In genomic region chr15:99619821-99620220, GRCm38 (mm10) we compare ENCODE assay signal across 22 mouse cellular contexts. TPM values are rescaled to one million over a fixed set of nuclear protein-coding genes. Genes with fewer than 3 reads are reported as not detected.
DNase-seq lines count a peak whose midpoint lies in the region; ATAC-seq lines count a peak whose summit lies in the region.
"Had no signal": no experiment of that assay in that cellular context is flagged by ENCODE, and none has a peak within 500 bp of the region (broad histone marks: within the 10 kb centered on the region; RNA-seq: fewer than 3 reads in every experiment).

No protein-coding gene starts in this region.

- 0 out of 2 replicates have a peak overlapping the region, but pooled peaks have one; percentile 32 for H3K27ac ChIP-seq in hindbrain, embryonic 15.5 days (replicated peaks)
- no peak overlapping the region for H3K27ac ChIP-seq in hindbrain, embryonic 11.5 days (ENCODE audit: low read depth, low read length)
- H3K27ac ChIP-seq: embryonic facial prominence, embryonic 10.5 days; heart, embryonic 10.5 days; limb, embryonic 10.5 days; liver, embryonic 15.5 days; stomach, embryonic 15.5 days had no signal

- H3K4me2 ChIP-seq in hindbrain, embryonic 15.5 days: no peak overlapping the region
- H3K4me2 ChIP-seq in hindbrain, embryonic 11.5 days (replicated peaks; ENCODE audit: low read depth, low read length): no peak overlapping the region
- H3K4me2 ChIP-seq: liver, embryonic 15.5 days; stomach, embryonic 15.5 days had no signal

- 51% methylated on average over 4 of the region's 4 CpGs for WGBS in hindbrain, embryonic 15.5 days
- 83% methylated on average over 4 of the region's 4 CpGs for WGBS in hindbrain, embryonic 11.5 days

- no peaks in the 10 kb centered on the region for H3K27me3 ChIP-seq in hindbrain, embryonic 15.5 days
- no peaks in the 10 kb centered on the region for H3K27me3 ChIP-seq in hindbrain, embryonic 11.5 days (ENCODE audit: control insufficient read depth, insufficient read depth, low read length)
- H3K27me3 ChIP-seq: stomach, embryonic 15.5 days had no signal

- H3K36me3 ChIP-seq in hindbrain, embryonic 15.5 days: peaks cover 8% of the 10 kb centered on the region
- H3K36me3 ChIP-seq in hindbrain, embryonic 11.5 days (ENCODE audit: control insufficient read depth, insufficient read depth, low read length): peaks cover 9% of the 10 kb centered on the region; the same call in 1 of the 2 replicates

- no peak overlapping the region for H3K4me3 ChIP-seq in hindbrain, embryonic 15.5 days
- no peak overlapping the region for H3K4me3 ChIP-seq in hindbrain, embryonic 11.5 days (ENCODE audit: low read depth, low read length)
- H3K4me3 ChIP-seq: embryonic facial prominence, embryonic 10.5 days; heart, embryonic 10.5 days; limb, embryonic 10.5 days; liver, embryonic 15.5 days; stomach, embryonic 15.5 days had no signal

- H3K9ac ChIP-seq in hindbrain, embryonic 15.5 days: no peak overlapping the region
- H3K9ac ChIP-seq in hindbrain, embryonic 11.5 days (ENCODE audit: low read depth, low read length): no peak overlapping the region
- H3K9ac ChIP-seq: liver, embryonic 15.5 days; stomach, embryonic 15.5 days had no signal

- no peaks in the 10 kb centered on the region for H3K9me3 ChIP-seq in hindbrain, embryonic 15.5 days
- H3K9me3 ChIP-seq in hindbrain, embryonic 11.5 days (ENCODE audit: control insufficient read depth, low read length): no peaks in the 10 kb centered on the region
- H3K9me3 ChIP-seq: embryonic facial prominence, embryonic 10.5 days; heart, embryonic 10.5 days; limb, embryonic 10.5 days; liver, embryonic 15.5 days; stomach, embryonic 15.5 days had no signal

- ATAC-seq in hindbrain, embryonic 15.5 days (ENCODE audit: low FRiP score, low read depth): no peak
- no peak for ATAC-seq in hindbrain, embryonic 11.5 days (ENCODE audit: low FRiP score)

- H3K4me1 ChIP-seq in hindbrain, embryonic 15.5 days (replicated peaks): peaks cover 8% of the 10 kb centered on the region
- H3K4me1 ChIP-seq in hindbrain, embryonic 11.5 days (replicated peaks; ENCODE audit: control insufficient read depth, insufficient read depth, low read length): no peaks in the 10 kb centered on the region

- peak; percentile 16 to 23 for DNase-seq in cerebellum, adult 18-20 months
- no peak for DNase-seq in cerebellum, postnatal 36 days
- no peak for DNase-seq in hindbrain, embryonic 11.5 days (ENCODE audit: low spot score)
- DNase-seq in brain, adult 2 months (ENCODE audit: low read depth, low spot score): peak; percentile 70
- DNase-seq in layer of hippocampus, adult 9-10 months (ENCODE audit: low spot score): peak; percentile 40
- DNase-seq in gastrocnemius, adult 8-10 months (ENCODE audit: low spot score in 2 of 2): no peak
- no peak for DNase-seq in kidney, adult 8-10 months
- DNase-seq: adrenal gland, adult 8-10 months; gastrocnemius, postnatal 14 days; heart, postnatal 4 days; kidney, adult 18-20 months; lung, postnatal 4 days; midbrain, embryonic 14.5 days; thymus, postnatal 36 days had no signal

RNA-seq across cellular contexts. Expression of gene Aqp6, which starts 18.6 kb away (rescaled TPM):
- 0.78 and 1.00 TPM in 2 replicates for polyA plus RNA-seq in hindbrain, embryonic 15.5 days (2015; fragmentation: Nextera tagmentation; extraction: Ambion mirVana)
- 1.0 and 1.7 TPM in 2 replicates for polyA plus RNA-seq in hindbrain, embryonic 11.5 days (2014; fragmentation: Nextera tagmentation; extraction: Ambion mirVana)
- not detected for total RNA-seq in gastrocnemius, adult 8-10 months (2022)
- total RNA-seq: adrenal gland, adult 8-10 months; gastrocnemius, postnatal 14 days; heart, postnatal 4 days had no signal
- polyA plus RNA-seq: embryonic facial prominence, embryonic 10.5 days; heart, embryonic 10.5 days; large intestine, adult 2 months; limb, embryonic 10.5 days; liver, embryonic 15.5 days; small intestine, adult 2 months; stomach, embryonic 15.5 days had no signal

RNA-seq across cellular contexts. Expression of gene Aqp5, which starts 29.2 kb away (rescaled TPM):
- polyA plus RNA-seq in hindbrain, embryonic 15.5 days (2015; fragmentation: Nextera tagmentation; extraction: Ambion mirVana): 1.3 and 2.4 TPM in 2 replicates
- polyA plus RNA-seq in hindbrain, embryonic 11.5 days (2014; fragmentation: Nextera tagmentation; extraction: Ambion mirVana): 0.28 and 0.36 TPM in 2 replicates
- total RNA-seq in gastrocnemius, adult 8-10 months (2022): not detected
- total RNA-seq: gastrocnemius, postnatal 14 days had no signal
- polyA plus RNA-seq: embryonic facial prominence, embryonic 10.5 days; limb, embryonic 10.5 days had no signal

RNA-seq across cellular contexts. Expression of gene Racgap1, which starts 31.6 kb away (rescaled TPM):
- polyA plus RNA-seq in hindbrain, embryonic 15.5 days (2015; fragmentation: Nextera tagmentation; extraction: Ambion mirVana): 63.3 and 67.1 TPM in 2 replicates
- polyA plus RNA-seq in hindbrain, embryonic 11.5 days (2014; fragmentation: Nextera tagmentation; extraction: Ambion mirVana): 161 and 202 TPM in 2 replicates
- 1 to 10 TPM in 2 of 4 experiments, under 1 TPM in 2; 0.31 to 2.4 (median 1.1) TPM for total RNA-seq in gastrocnemius, adult 8-10 months (2022)

RNA-seq across cellular contexts. Expression of gene Aqp2, which starts 41.0 kb away (rescaled TPM):
- not detected in 2 replicates for polyA plus RNA-seq in hindbrain, embryonic 15.5 days (2015; fragmentation: Nextera tagmentation; extraction: Ambion mirVana)
- polyA plus RNA-seq in hindbrain, embryonic 11.5 days (2014; fragmentation: Nextera tagmentation; extraction: Ambion mirVana): not detected in 2 replicates
- not detected for total RNA-seq in gastrocnemius, adult 8-10 months (2022)
- total RNA-seq: gastrocnemius, postnatal 14 days; heart, postnatal 4 days had no signal
- polyA plus RNA-seq: embryonic facial prominence, embryonic 10.5 days; large intestine, adult 2 months; limb, embryonic 10.5 days; liver, embryonic 15.5 days; midbrain, embryonic 14.5 days; small intestine, adult 2 months; stomach, embryonic 15.5 days had no signal

RNA-seq across cellular contexts. Expression of gene Asic1, which starts 50.3 kb away (rescaled TPM):
- 58.1 and 63.6 TPM in 2 replicates for polyA plus RNA-seq in hindbrain, embryonic 15.5 days (2015; fragmentation: Nextera tagmentation; extraction: Ambion mirVana)
- polyA plus RNA-seq in hindbrain, embryonic 11.5 days (2014; fragmentation: Nextera tagmentation; extraction: Ambion mirVana): 14.4 and 21.0 TPM in 2 replicates
- total RNA-seq in gastrocnemius, adult 8-10 months (2022): not detected

Comparison
In these comparisons a context has a peak if more than half of its experiments do, and no peak if none do; other contexts are left out.
1. DNase-seq: peak in cerebellum, adult 18-20 months (2 of 2), brain, adult 2 months (single experiment) and layer of hippocampus, adult 9-10 months (single experiment); none in cerebellum, postnatal 36 days (0 of 2), hindbrain, embryonic 11.5 days (single experiment), gastrocnemius, adult 8-10 months (0 of 2) and kidney, adult 8-10 months (0 of 2).